Mouse (Mus musculus): ENCODE results near the gene Sash1. TPM values are rescaled to one million over a fixed set of nuclear protein-coding genes. Genes with fewer than 3 reads are reported as not detected.

The Sash1 gene
- polyA plus RNA-seq, 1 experiment from 2014 or later = 1.3 TPM

GRCm38 (mm10) chr10:8761656-8762055 is 124.2 kb downstream of the Sash1 start:
- peak overlapping the region; percentile 42 for H3K4me2 ChIP-seq (ENCODE audit: low read length)
- H3K9ac ChIP-seq (replicated peaks; ENCODE audit: low read depth, low read length) = no peak overlapping the region
- no peak for ATAC-seq
- H3K27me3 ChIP-seq (replicated peaks; ENCODE audit: control insufficient read depth, insufficient read depth, low read length) = no peaks in the 10 kb centered on the region; the same call in 1 of the 2 replicates
- H3K4me3 ChIP-seq (replicated peaks; ENCODE audit: low read length) = 0 out of 2 replicates have a peak overlapping the region, but pooled peaks have one; percentile 4
- no peak overlapping the region for H3K27ac ChIP-seq (ENCODE audit: low read length)
- WGBS = 44% methylated on average over 9 of the region's 9 CpGs
- no peaks in the 10 kb centered on the region for H3K9me3 ChIP-seq (ENCODE audit: control insufficient read depth, low read length)
- H3K4me1 ChIP-seq (replicated peaks; ENCODE audit: control insufficient read depth, insufficient read depth, low read length) = peaks cover 32% of the 10 kb centered on the region
- no peaks in the 10 kb centered on the region for H3K36me3 ChIP-seq (ENCODE audit: control insufficient read depth, insufficient read depth)

GRCm38 (mm10) chr10:8760598-8760997 is 125.3 kb downstream of the Sash1 start:
- Histone ChIP-seq H3K4me2 (ENCODE audit: low read length) (no peak overlapping the region; the same call in 1 of the 2 replicates), H3K27ac (ENCODE audit: low read length) (no peak overlapping the region), H3K4me3 (replicated peaks; ENCODE audit: low read length) (no peak overlapping the region), H3K27me3 (replicated peaks; ENCODE audit: control insufficient read depth, insufficient read depth, low read length) (no peaks in the 10 kb centered on the region; the same call in 1 of the 2 replicates), H3K36me3 (ENCODE audit: control insufficient read depth, insufficient read depth) (no peaks in the 10 kb centered on the region), H3K9ac (replicated peaks; ENCODE audit: low read depth, low read length) (no peak overlapping the region), H3K9me3 (ENCODE audit: control insufficient read depth, low read length) (no peaks in the 10 kb centered on the region), H3K4me1 (replicated peaks; ENCODE audit: control insufficient read depth, insufficient read depth, low read length) (peaks cover 32% of the 10 kb centered on the region)
- 19% methylated on average over 4 of the region's 4 CpGs for WGBS
- ATAC-seq = peak; percentile 57

GRCm38 (mm10) chr10:8759228-8759627 is 126.6 kb downstream of the Sash1 start:
- no peaks in the 10 kb centered on the region; the same call in 1 of the 2 replicates for H3K27me3 ChIP-seq (replicated peaks; ENCODE audit: control insufficient read depth, insufficient read depth, low read length)
- H3K27ac ChIP-seq (ENCODE audit: low read length) = no peak overlapping the region
- no peak overlapping the region for H3K4me3 ChIP-seq (replicated peaks; ENCODE audit: low read length)
- 94% methylated on average over 7 of the region's 7 CpGs for WGBS
- H3K4me1 ChIP-seq (replicated peaks; ENCODE audit: control insufficient read depth, insufficient read depth, low read length) = peaks cover 32% of the 10 kb centered on the region
- H3K9ac ChIP-seq (replicated peaks; ENCODE audit: low read depth, low read length) = no peak overlapping the region
- H3K4me2 ChIP-seq (ENCODE audit: low read length) = no peak overlapping the region
- no peak for ATAC-seq
- H3K36me3 ChIP-seq (ENCODE audit: control insufficient read depth, insufficient read depth) = no peaks in the 10 kb centered on the region
- no peaks in the 10 kb centered on the region for H3K9me3 ChIP-seq (ENCODE audit: control insufficient read depth, low read length)

- H3K9ac ChIP-seq (replicated peaks; ENCODE audit: low read depth, low read length) = peak overlapping the region; percentile 38; the same call in 1 of the 2 replicates
- WGBS = 17% methylated on average over 21 of the region's 21 CpGs
- H3K27me3 ChIP-seq (replicated peaks; ENCODE audit: control insufficient read depth, insufficient read depth, low read length) = no peaks in the 10 kb centered on the region; the same call in 1 of the 2 replicates
- H3K4me2 ChIP-seq (ENCODE audit: low read length) = peak overlapping the region; percentile 46
- ATAC-seq = peak; percentile 13; the same call in 1 of the 2 replicates
- peaks cover 29% of the 10 kb centered on the region for H3K4me1 ChIP-seq (replicated peaks; ENCODE audit: control insufficient read depth, insufficient read depth, low read length)
- no peaks in the 10 kb centered on the region for H3K36me3 ChIP-seq (ENCODE audit: control insufficient read depth, insufficient read depth)
- H3K9me3 ChIP-seq (ENCODE audit: control insufficient read depth, low read length) = no peaks in the 10 kb centered on the region
- peak overlapping the region; percentile 23; the same call in 1 of the 2 replicates for H3K4me3 ChIP-seq (replicated peaks; ENCODE audit: low read length)
- peak overlapping the region; percentile 5; the same call in 1 of the 2 replicates for H3K27ac ChIP-seq (ENCODE audit: low read length)
Measured at GRCm38 (mm10) chr10:8757429-8757931, 128.4 kb downstream of the Sash1 start.

- Histone ChIP-seq H3K4me3 (replicated peaks; ENCODE audit: low read length) (no peak overlapping the region), H3K36me3 (ENCODE audit: control insufficient read depth, insufficient read depth) (no peaks in the 10 kb centered on the region), H3K4me2 (ENCODE audit: low read length) (no peak overlapping the region; the same call in 1 of the 2 replicates), H3K9me3 (ENCODE audit: control insufficient read depth, low read length) (no peaks in the 10 kb centered on the region), H3K27me3 (replicated peaks; ENCODE audit: control insufficient read depth, insufficient read depth, low read length) (no peaks in the 10 kb centered on the region; the same call in 1 of the 2 replicates), H3K9ac (replicated peaks; ENCODE audit: low read depth, low read length) (no peak overlapping the region), H3K27ac (ENCODE audit: low read length) (no peak overlapping the region), H3K4me1 (replicated peaks; ENCODE audit: control insufficient read depth, insufficient read depth, low read length) (peaks cover 25% of the 10 kb centered on the region)
- WGBS = 51% methylated on average over 11 of the region's 11 CpGs
- ATAC-seq = no peak
Measured at GRCm38 (mm10) chr10:8756604-8757354, 129.1 kb downstream of the Sash1 start.

GRCm38 (mm10) chr10:8753377-8753776 is 132.5 kb downstream of the Sash1 start:
- Histone ChIP-seq H3K27me3 (replicated peaks; ENCODE audit: control insufficient read depth, insufficient read depth, low read length) (no peaks in the 10 kb centered on the region), H3K9ac (replicated peaks; ENCODE audit: low read depth, low read length) (no peak overlapping the region), H3K4me1 (replicated peaks; ENCODE audit: control insufficient read depth, insufficient read depth, low read length) (peaks cover 19% of the 10 kb centered on the region; the same call in 1 of the 2 replicates), H3K36me3 (ENCODE audit: control insufficient read depth, insufficient read depth) (no peaks in the 10 kb centered on the region), H3K27ac (ENCODE audit: low read length) (no peak overlapping the region), H3K4me2 (ENCODE audit: low read length) (no peak overlapping the region), H3K9me3 (ENCODE audit: control insufficient read depth, low read length) (no peaks in the 10 kb centered on the region), H3K4me3 (replicated peaks; ENCODE audit: low read length) (no peak overlapping the region)
- 96% methylated on average over 3 of the region's 3 CpGs for WGBS
- no peak for ATAC-seq

GRCm38 (mm10) chr10:8752436-8752835 is 133.4 kb downstream of the Sash1 start:
- Histone ChIP-seq H3K27ac (ENCODE audit: low read length) (no peak overlapping the region), H3K27me3 (replicated peaks; ENCODE audit: control insufficient read depth, insufficient read depth, low read length) (no peaks in the 10 kb centered on the region), H3K36me3 (ENCODE audit: control insufficient read depth, insufficient read depth) (no peaks in the 10 kb centered on the region), H3K4me3 (replicated peaks; ENCODE audit: low read length) (no peak overlapping the region), H3K4me2 (ENCODE audit: low read length) (no peak overlapping the region), H3K9ac (replicated peaks; ENCODE audit: low read depth, low read length) (no peak overlapping the region), H3K9me3 (ENCODE audit: control insufficient read depth, low read length) (no peaks in the 10 kb centered on the region), H3K4me1 (replicated peaks; ENCODE audit: control insufficient read depth, insufficient read depth, low read length) (peaks cover 11% of the 10 kb centered on the region; the same call in 1 of the 2 replicates)
- 48% methylated on average over 7 of the region's 7 CpGs for WGBS
- ATAC-seq = no peak

- Histone ChIP-seq H3K4me3 (replicated peaks; ENCODE audit: low read length) (no peak overlapping the region), H3K27ac (ENCODE audit: low read length) (no peak overlapping the region), H3K36me3 (ENCODE audit: control insufficient read depth, insufficient read depth) (no peaks in the 10 kb centered on the region), H3K27me3 (replicated peaks; ENCODE audit: control insufficient read depth, insufficient read depth, low read length) (no peaks in the 10 kb centered on the region), H3K4me2 (ENCODE audit: low read length) (no peak overlapping the region), H3K9ac (replicated peaks; ENCODE audit: low read depth, low read length) (no peak overlapping the region), H3K4me1 (replicated peaks; ENCODE audit: control insufficient read depth, insufficient read depth, low read length) (peaks cover 9% of the 10 kb centered on the region; the same call in 1 of the 2 replicates), H3K9me3 (ENCODE audit: control insufficient read depth, low read length) (no peaks in the 10 kb centered on the region)
- ATAC-seq = peak; percentile 34; the same call in 1 of the 2 replicates
- 24% methylated on average over 11 of the region's 11 CpGs for WGBS
Measured at GRCm38 (mm10) chr10:8749537-8749936, 136.3 kb downstream of the Sash1 start.

- no peaks in the 10 kb centered on the region for H3K36me3 ChIP-seq (ENCODE audit: control insufficient read depth, insufficient read depth)
- H3K27me3 ChIP-seq (replicated peaks; ENCODE audit: control insufficient read depth, insufficient read depth, low read length) = no peaks in the 10 kb centered on the region
- peaks cover 9% of the 10 kb centered on the region; the same call in 1 of the 2 replicates for H3K4me1 ChIP-seq (replicated peaks; ENCODE audit: control insufficient read depth, insufficient read depth, low read length)
- no peak overlapping the region for H3K4me3 ChIP-seq (replicated peaks; ENCODE audit: low read length)
- H3K27ac ChIP-seq (ENCODE audit: low read length) = no peak overlapping the region
- H3K9me3 ChIP-seq (ENCODE audit: control insufficient read depth, low read length) = no peaks in the 10 kb centered on the region
- 75% methylated on average over 21 of the region's 21 CpGs for WGBS
- no peak overlapping the region for H3K4me2 ChIP-seq (ENCODE audit: low read length)
- H3K9ac ChIP-seq (replicated peaks; ENCODE audit: low read depth, low read length) = no peak overlapping the region
- no peak for ATAC-seq
Measured at GRCm38 (mm10) chr10:8747450-8748212, 138.2 kb downstream of the Sash1 start.

Data from forebrain, embryonic 16.5 days (tissue).